Mouse (Mus musculus) cerebellum, adult 11-12 months (tissue): ENCODE data around the gene Xpot.

ENCODE experiments used
- DNase-seq: peaks from one replicate; pipeline ENCODE4 v3.0.0; 2022

Gene Xpot

DNA sequence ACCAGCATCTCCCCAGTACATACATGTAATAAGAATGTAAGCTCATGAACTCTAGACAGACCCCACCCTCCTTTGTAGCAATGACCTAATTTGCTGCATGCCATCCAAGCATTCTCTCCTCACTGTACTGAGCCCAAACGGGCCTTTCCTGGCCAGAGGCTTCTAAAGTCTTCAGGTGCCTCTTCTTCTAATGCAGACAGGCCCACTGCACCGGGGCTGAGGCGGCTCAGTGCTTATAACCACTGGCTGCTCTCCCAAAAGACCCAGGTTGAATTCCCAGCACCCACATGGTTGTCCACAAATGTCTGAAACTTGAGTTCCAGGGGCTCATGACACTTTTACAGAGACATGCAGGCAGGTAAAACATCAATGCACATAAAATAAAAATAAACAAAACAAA is 55.1 kb downstream of the Xpot start:
- DNase-seq: no peak

DNA sequence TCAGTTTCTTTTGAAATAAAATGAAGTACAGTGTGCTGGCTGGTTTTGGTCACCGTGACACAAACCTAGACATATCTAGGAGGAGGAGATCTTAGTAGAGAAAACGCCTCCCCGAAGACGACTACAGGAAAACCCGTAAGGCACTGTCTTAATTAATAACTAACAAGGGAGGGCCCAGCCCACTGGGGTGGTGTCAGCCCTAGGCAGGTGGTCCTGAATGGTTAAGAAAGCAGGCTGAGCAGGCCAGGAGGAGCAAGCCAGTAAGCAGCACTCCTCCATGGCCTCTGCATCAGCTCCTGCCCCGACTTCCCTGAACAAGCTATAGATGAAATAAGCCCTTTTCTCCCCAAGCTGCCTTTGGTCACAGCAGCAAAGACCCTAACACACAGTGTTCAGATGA is 56.3 kb downstream of the Xpot start:
- no peak for DNase-seq

DNA sequence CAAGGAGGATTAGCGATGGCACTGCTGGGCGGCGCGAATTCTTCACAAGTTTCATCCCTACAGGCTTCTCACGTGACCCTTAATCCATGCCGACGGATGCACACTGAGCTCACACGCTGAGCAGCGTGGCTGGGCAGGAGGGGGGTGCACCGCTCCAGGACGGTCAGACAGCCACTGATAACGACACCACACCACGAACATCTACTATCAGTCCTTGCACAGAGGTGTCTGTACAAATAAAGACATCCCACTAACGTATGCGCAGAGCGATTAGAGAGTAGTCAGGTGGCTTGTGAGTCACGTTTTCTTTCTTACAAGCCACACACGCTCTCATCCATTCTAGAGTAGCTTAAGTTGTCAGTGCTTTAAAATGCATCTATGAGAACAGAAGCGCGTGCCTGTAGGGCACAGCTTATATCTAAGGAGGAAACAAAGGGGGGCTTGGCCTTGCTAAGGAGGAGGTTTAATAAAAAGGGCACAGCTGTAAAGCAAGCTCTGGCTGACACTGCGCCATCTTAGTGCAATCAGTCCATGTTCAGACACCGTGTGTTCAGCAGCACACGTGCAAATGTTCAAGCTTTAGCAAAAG is 57.0 kb downstream of the Xpot start:
- no peak for DNase-seq

DNA sequence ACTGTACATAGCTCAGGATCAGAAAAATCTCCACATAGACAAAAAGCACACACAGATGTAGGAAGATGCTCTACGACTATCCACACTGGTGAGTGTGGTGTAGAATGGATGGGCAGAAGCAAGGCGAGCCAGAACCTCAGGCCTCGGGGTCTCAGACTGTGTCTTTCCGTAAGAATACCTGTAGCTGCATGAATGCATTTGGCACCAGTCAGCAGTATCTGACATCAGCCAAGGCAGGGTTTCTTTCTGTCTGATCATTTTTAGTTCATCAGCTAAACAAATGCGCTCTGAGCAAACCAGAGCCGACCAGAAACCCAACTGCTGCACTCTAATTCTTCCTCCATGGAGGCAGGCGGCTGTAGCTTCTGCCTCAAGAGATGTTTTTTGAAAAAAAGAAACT is 57.6 kb downstream of the Xpot start:
- no peak for DNase-seq

DNA sequence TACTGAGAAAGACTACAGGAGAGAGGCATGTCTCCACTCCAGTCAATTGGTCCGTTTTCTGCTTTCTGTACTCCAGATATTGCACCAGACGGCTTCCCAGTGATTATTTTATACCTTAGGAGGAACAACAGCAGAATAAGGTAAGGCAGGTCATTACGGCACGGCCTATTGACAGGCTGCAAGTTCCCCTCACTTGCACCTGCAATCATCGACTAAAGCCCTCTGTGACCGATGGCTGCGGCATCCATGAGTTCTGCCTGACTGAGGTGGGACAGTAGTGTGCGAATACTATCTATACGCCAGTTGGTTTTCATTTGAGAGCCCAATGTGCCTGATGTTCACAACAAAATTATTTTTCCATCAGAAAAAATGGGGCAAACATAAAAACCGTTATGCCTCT is 58.1 kb downstream of the Xpot start:
- DNase-seq: no peak

DNA sequence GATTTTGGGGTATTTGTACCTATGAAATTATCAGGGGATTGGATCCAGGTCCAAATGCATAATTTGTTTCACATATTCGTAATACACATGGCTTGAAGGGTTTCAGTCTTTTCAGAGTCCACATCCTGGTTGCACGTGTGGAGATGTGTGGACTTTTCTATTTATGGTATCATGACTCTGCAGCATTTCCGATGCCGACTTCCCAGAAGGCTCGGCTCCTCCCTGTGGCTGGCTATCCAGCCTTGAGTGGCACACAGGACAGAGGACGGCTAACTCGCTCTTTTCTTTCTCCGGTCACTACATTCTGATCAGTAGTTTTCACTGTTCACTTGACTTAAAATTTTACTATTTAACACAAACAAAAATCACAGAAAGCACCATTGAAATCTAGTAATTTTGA is 61.7 kb downstream of the Xpot start:
- no peak for DNase-seq

DNA sequence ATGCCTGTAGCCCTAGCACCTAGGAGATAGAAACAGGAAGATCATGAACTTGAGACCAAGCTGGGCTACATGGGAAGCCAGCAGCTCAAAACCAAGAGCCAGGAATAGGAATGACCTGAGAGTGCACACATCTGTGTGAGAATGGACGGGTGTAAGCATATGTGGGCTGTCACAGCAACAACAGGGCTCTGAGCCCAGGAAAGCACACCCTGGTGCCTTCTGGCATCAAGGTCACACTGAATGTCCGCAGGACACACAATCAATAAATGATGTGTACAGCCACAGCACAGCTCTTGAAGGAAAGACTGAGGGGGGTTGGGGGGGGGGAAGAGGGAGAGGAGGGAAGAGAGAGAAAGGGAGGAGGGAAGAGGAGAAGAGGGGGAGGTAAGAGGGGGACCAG is 67.9 kb downstream of the Xpot start:
- no peak for DNase-seq

DNA sequence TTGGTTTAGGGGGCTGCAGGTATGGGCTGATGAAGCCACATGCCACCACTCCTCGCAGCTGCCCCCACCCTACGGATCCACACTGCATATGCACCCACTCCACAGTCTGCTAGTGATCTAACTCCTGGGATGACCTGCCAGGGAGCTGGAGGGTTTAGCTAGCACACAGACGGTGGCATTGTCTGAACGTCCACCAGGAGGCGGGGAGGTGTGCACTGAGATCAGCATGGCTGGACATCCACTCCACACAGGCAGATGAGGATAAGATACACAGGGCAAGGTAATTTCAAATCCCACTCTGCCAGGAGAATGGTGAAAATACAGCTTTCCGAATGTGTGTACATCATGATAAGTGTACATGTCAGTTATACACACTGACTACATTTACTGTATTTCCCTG is 69.9 kb downstream of the Xpot start:
- no peak for DNase-seq

DNA sequence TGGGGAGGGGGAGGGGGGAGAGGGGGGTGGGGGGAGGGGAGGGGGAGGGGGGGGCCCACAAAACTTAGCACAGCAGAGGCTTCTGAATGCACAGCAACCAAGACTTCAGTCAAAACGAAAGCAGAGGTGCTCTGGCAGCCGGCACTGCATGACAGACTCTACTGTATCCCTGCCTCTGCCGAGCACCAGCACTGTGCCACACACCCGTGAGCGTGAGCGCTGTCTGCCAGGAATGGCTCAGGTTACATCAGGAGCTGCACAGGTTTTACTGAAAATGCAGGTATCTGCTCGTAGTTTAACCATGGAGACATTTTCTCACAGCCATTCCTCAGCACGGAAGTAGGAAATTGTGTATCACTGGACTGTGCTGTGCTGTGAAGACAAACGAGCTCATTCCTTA is 75.8 kb downstream of the Xpot start:
- no peak for DNase-seq

DNA sequence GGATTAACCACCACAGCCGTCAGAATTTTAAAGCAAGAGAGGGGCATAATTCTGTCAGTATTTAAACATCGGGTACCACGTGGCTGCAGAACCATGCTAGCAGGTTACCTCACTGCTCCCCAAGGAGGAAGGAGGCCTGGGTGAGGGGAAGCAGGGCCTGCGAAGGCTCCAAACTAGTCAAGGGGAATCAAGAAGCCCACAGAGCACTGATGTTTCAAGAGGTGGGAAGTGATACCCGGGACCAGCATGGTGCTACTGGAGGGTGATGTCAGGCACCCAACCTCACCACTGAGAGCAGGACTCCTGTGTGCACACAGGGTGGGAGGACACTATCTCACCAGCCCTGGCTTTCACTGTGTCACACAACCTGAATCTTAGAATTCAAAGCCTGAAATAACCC is 76.5 kb downstream of the Xpot start:
- no peak for DNase-seq

DNA sequence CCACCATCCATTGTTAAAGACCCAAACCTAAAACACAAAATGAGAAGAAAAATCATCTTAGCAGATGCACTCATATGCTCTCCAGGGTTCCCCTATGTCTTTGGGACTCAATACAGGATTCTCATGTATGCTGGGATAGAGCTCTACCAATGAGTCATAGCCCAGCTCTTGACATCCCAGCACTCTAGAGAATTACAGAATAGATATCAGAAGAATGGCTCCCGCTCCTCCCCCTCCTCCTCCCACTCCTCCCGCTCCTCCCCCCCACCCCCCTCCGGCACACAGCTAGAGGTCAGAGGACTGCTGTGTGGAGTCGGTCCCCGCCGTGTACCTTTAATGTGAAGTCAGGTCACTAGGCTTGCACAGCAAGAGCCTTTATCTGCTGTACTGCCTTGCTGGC is 79.0 kb downstream of the Xpot start:
- DNase-seq: no peak

DNA sequence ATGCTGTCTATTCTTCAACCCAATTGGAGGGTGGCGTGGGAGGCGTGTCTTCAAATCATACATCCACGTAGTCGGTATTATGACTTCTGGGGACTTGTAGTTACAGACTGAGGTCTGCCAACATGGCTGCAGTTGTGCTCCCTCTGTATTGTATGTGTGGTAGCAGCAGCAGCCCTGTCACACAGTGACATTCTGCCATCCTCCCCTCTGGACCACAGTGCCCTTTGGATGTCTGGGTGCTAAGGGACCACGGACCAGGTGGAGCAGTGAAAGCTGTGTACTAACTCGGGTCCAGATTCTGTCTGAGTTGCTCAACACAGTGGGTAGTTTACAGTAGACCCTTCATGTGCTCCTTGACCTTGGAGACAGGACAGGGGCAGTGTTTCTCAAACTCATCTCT is 82.6 kb downstream of the Xpot start:
- no peak for DNase-seq

DNA sequence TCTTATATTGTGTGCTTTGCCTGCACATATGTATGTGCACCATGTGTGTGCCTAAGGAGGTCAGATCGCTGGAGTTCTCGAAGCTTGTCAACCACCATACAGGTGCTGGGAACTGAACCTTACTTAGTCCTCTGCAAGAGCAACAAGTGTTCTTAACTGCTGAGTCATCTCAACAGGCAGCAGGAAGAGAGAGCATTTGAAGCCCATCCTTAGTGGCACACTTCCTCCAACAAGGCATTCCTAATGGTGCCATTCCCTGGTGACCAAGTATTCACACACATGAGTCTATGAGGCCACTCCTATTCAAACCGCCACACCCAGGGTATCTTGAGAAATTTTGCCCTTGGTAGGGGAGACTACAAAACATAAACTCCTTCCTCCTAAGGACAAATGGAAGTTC is 84.0 kb downstream of the Xpot start:
- DNase-seq: no peak
